Mouse (Mus musculus) megakaryocyte-erythroid progenitor cell, adult 5-6 weeks (primary cell): Measurements from ENCODE around the gene Olfr648. TPM values are rescaled to one million over a fixed set of nuclear protein-coding genes. Genes with fewer than 3 reads are reported as not detected.

ENCODE experiments used
- total RNA-seq, 2 experiments: library from RNA; stranded (forward) in 1 of 2; stranded (reverse) in 1 of 2; fragments of 200-1000, 215-1000 nt in 1 of 2; fragments of >200 nt in 1 of 2; fragmentation: Nextera tagmentation in 1 of 2; gene quantifications; 2 replicates each; pipeline ENCODE4 v1.2.3; 2014 to 2017

The Olfr648 gene
- total RNA-seq, 2 experiments from 2014 or later: not detected

Other genes starting within 250 kb of the Olfr648 start
- not detected in 2 replicates for gene Olfr632, start 249.0 kb downstream of the Olfr648 start, total RNA-seq (2014; fragmentation: Nextera tagmentation)
- gene Olfr632, start 249.0 kb downstream of the Olfr648 start, total RNA-seq (2017): not detected in 2 replicates
- gene Olfr633, start 239.0 kb downstream of the Olfr648 start, total RNA-seq (2014; fragmentation: Nextera tagmentation): not detected in 2 replicates
- not detected in 2 replicates for gene Olfr633, start 239.0 kb downstream of the Olfr648 start, total RNA-seq (2017)
- not detected in 2 replicates for gene Olfr635, start 212.2 kb downstream of the Olfr648 start, total RNA-seq (2014; fragmentation: Nextera tagmentation)
- not detected in 2 replicates for gene Olfr635, start 212.2 kb downstream of the Olfr648 start, total RNA-seq (2017)
- not detected in 2 replicates for gene Olfr638, start 184.6 kb downstream of the Olfr648 start, total RNA-seq (2014; fragmentation: Nextera tagmentation)
- gene Olfr638, start 184.6 kb downstream of the Olfr648 start, total RNA-seq (2017): not detected in 2 replicates
- gene Olfr639, start 166.1 kb downstream of the Olfr648 start, total RNA-seq (2014; fragmentation: Nextera tagmentation): not detected in 2 replicates
- gene Olfr639, start 166.1 kb downstream of the Olfr648 start, total RNA-seq (2017): not detected in 2 replicates
- gene Olfr640, start 157.8 kb downstream of the Olfr648 start, total RNA-seq (2014; fragmentation: Nextera tagmentation): not detected in 2 replicates
- not detected in 2 replicates for gene Olfr640, start 157.8 kb downstream of the Olfr648 start, total RNA-seq (2017)
- not detected in 2 replicates for gene Olfr641, start 147.9 kb downstream of the Olfr648 start, total RNA-seq (2014; fragmentation: Nextera tagmentation)
- gene Olfr641, start 147.9 kb downstream of the Olfr648 start, total RNA-seq (2017): not detected in 2 replicates
- not detected in 2 replicates for gene Olfr642, start 130.7 kb downstream of the Olfr648 start, total RNA-seq (2014; fragmentation: Nextera tagmentation)
- not detected in 2 replicates for gene Olfr642, start 130.7 kb downstream of the Olfr648 start, total RNA-seq (2017)
- not detected in 2 replicates for gene 4930516K23Rik, start 121.9 kb downstream of the Olfr648 start, total RNA-seq (2014; fragmentation: Nextera tagmentation)
- gene 4930516K23Rik, start 121.9 kb downstream of the Olfr648 start, total RNA-seq (2017): not detected in 2 replicates
- gene Olfr644, start 111.5 kb downstream of the Olfr648 start, total RNA-seq (2014; fragmentation: Nextera tagmentation): not detected in 2 replicates
- not detected in 2 replicates for gene Olfr644, start 111.5 kb downstream of the Olfr648 start, total RNA-seq (2017)
- gene Olfr645, start 97.9 kb downstream of the Olfr648 start, total RNA-seq (2014; fragmentation: Nextera tagmentation): not detected in 2 replicates
- not detected in 2 replicates for gene Olfr645, start 97.9 kb downstream of the Olfr648 start, total RNA-seq (2017)
- not detected in 2 replicates for gene Olfr646, start 78.5 kb downstream of the Olfr648 start, total RNA-seq (2014; fragmentation: Nextera tagmentation)
- gene Olfr646, start 78.5 kb downstream of the Olfr648 start, total RNA-seq (2017): not detected in 2 replicates
- not detected in 2 replicates for gene Ubqln5, start 53.6 kb downstream of the Olfr648 start, total RNA-seq (2014; fragmentation: Nextera tagmentation)
- gene Ubqln5, start 53.6 kb downstream of the Olfr648 start, total RNA-seq (2017): not detected in 2 replicates
- gene Olfr643, start 46.0 kb downstream of the Olfr648 start, total RNA-seq (2014; fragmentation: Nextera tagmentation): not detected in 2 replicates
- not detected in 2 replicates for gene Olfr643, start 46.0 kb downstream of the Olfr648 start, total RNA-seq (2017)
- not detected in 2 replicates for gene Ubqln3, start 40.1 kb downstream of the Olfr648 start, total RNA-seq (2014; fragmentation: Nextera tagmentation)
- not detected in 2 replicates for gene Ubqln3, start 40.1 kb downstream of the Olfr648 start, total RNA-seq (2017)
- gene Ubqlnl, start 32.8 kb downstream of the Olfr648 start, total RNA-seq (2014; fragmentation: Nextera tagmentation): not detected in 2 replicates
- gene Ubqlnl, start 32.8 kb downstream of the Olfr648 start, total RNA-seq (2017): not detected in 2 replicates
- not detected in 2 replicates for gene Olfm5, start 18.6 kb downstream of the Olfr648 start, total RNA-seq (2014; fragmentation: Nextera tagmentation)
- not detected in 2 replicates for gene Olfm5, start 18.6 kb downstream of the Olfr648 start, total RNA-seq (2017)
- not detected in 2 replicates for gene Olfr649, start 12.6 kb upstream of the Olfr648 start, total RNA-seq (2014; fragmentation: Nextera tagmentation)
- gene Olfr649, start 12.6 kb upstream of the Olfr648 start, total RNA-seq (2017): not detected in 2 replicates
- 0.55 and 0.99 TPM in 2 replicates for gene Trim6, start 35.4 kb upstream of the Olfr648 start, total RNA-seq (2014; fragmentation: Nextera tagmentation)
- gene Trim6, start 35.4 kb upstream of the Olfr648 start, total RNA-seq (2017): 0.50 TPM in 1 of 2 replicates, not detected in the other
- gene Trim34a, start 61.1 kb upstream of the Olfr648 start, total RNA-seq (2014; fragmentation: Nextera tagmentation): 7.6 and 21.4 TPM in 2 replicates
- gene Trim34a, start 61.1 kb upstream of the Olfr648 start, total RNA-seq (2017): 10.9 and 21.9 TPM in 2 replicates
- 3.0 and 4.3 TPM in 2 replicates for gene Trim5, start 104.7 kb upstream of the Olfr648 start, total RNA-seq (2014; fragmentation: Nextera tagmentation)
- gene Trim5, start 104.7 kb upstream of the Olfr648 start, total RNA-seq (2017): 2.8 and 4.8 TPM in 2 replicates
- 32.7 and 55.7 TPM in 2 replicates for gene Trim12a, start 132.1 kb upstream of the Olfr648 start, total RNA-seq (2014; fragmentation: Nextera tagmentation)
- 52.1 and 54.5 TPM in 2 replicates for gene Trim12a, start 132.1 kb upstream of the Olfr648 start, total RNA-seq (2017)
- not detected in 2 replicates for gene Trim34b, start 146.1 kb upstream of the Olfr648 start, total RNA-seq (2014; fragmentation: Nextera tagmentation)
- not detected in 2 replicates for gene Trim34b, start 146.1 kb upstream of the Olfr648 start, total RNA-seq (2017)
- 9.0 and 9.2 TPM in 2 replicates for gene Trim12c, start 170.0 kb upstream of the Olfr648 start, total RNA-seq (2014; fragmentation: Nextera tagmentation)
- 13.4 and 22.0 TPM in 2 replicates for gene Trim12c, start 170.0 kb upstream of the Olfr648 start, total RNA-seq (2017)
- gene Trim30b, start 186.5 kb upstream of the Olfr648 start, total RNA-seq (2014; fragmentation: Nextera tagmentation): 0.79 and 0.89 TPM in 2 replicates
- 0.23 TPM in 1 of 2 replicates, not detected in the other for gene Trim30b, start 186.5 kb upstream of the Olfr648 start, total RNA-seq (2017)
- not detected in 2 replicates for gene Trim30c, start 217.4 kb upstream of the Olfr648 start, total RNA-seq (2014; fragmentation: Nextera tagmentation)
- 0.95 TPM in 1 of 2 replicates, not detected in the other for gene Trim30c, start 217.4 kb upstream of the Olfr648 start, total RNA-seq (2017)